Mouse (Mus musculus) megakaryocyte, embryonic 14.5 days (primary cell): ENCODE data around the gene Srsf7.

Experiments used
- FLI1 ChIP-seq: IDR thresholded peaks from 2 replicates; pipeline ENCODE4 v1.6.1; 2012; ENCODE audit warnings: low read length, inconsistent platforms, mixed read lengths
- GATA1 ChIP-seq: IDR thresholded peaks from 3 replicates; pipeline ENCODE4 v1.6.1; 2012; ENCODE audit warnings: mixed read lengths, low read length, inconsistent platforms, borderline replicate concordance

- TF ChIP-seq GATA1 = no peak
- no peak for TF ChIP-seq FLI1
These were observed 821 bp downstream of the Srsf7 start for GRCm38 (mm10) chr17:80206301-80206670.
